Mouse (Mus musculus) forebrain, postnatal 0 days (tissue): ENCODE results near the gene Msi2. TPM values are rescaled to one million over a fixed set of nuclear protein-coding genes. Genes with fewer than 3 reads are reported as not detected.
A peak's percentile ranks its signal among the peaks of the same experiment; 100 is the strongest.

Experiments used
- ATAC-seq: fragments of 200-750 bp; cut with Nextera tagmentation; 2 replicates; pipeline ENCODE4 v1.8.0; 2017; ENCODE audit warnings: mild to moderate bottlenecking, moderate library complexity
- DNase-seq: peaks from one replicate; pipeline ENCODE4 v3.0.0-alpha.2; 2015
- H3K27ac ChIP-seq: fragments of 300-500 bp; sonication (generic); 2 replicates; pipeline ENCODE4 v1.5.1; 2014; ENCODE audit warnings: low read depth, mild to moderate bottlenecking, antibody characterized with exemption, low read length, moderate library complexity, mixed read lengths
- H3K27me3 ChIP-seq: fragments of 300-500 bp; sonication (generic); 2 replicates; pipeline ENCODE4 v1.6.1; 2014; ENCODE audit warnings: mild to moderate bottlenecking, low read length, mixed read lengths; ENCODE audit not compliant: insufficient read depth
- H3K36me3 ChIP-seq: fragments of 300-500 bp; sonication (generic); 2 replicates; pipeline ENCODE4 v1.6.1; 2014; ENCODE audit warnings: mild to moderate bottlenecking, moderate library complexity; ENCODE audit not compliant: insufficient read depth
- H3K4me1 ChIP-seq: fragments of 300-500 bp; sonication (generic); 2 replicates; pipeline ENCODE4 v1.6.1; 2014; ENCODE audit warnings: antibody characterized with exemption; ENCODE audit not compliant: insufficient read depth
- H3K4me2 ChIP-seq: fragments of 300-500 bp; sonication (generic); 2 replicates; pipeline ENCODE4 v1.6.1; 2014; ENCODE audit warnings: low read depth, mild to moderate bottlenecking, moderate library complexity
- H3K4me3 ChIP-seq: fragments of 300-500 bp; sonication (generic); 2 replicates; pipeline ENCODE4 v1.5.1; 2014; ENCODE audit warnings: low read depth, low read length, mixed read lengths
- H3K9ac ChIP-seq: fragments of 300-500 bp; sonication (generic); 2 replicates; pipeline ENCODE4 v1.6.1; 2014; ENCODE audit warnings: mild to moderate bottlenecking
- H3K9me3 ChIP-seq: fragments of 300-500 bp; sonication (generic); 2 replicates; pipeline ENCODE4 v1.6.1; 2016; ENCODE audit warnings: low read length
- CTCF ChIP-seq: sonication (generic); IDR thresholded peaks from 2 replicates; pipeline ENCODE4 v1.5.1; 2016; ENCODE audit warnings: antibody characterized with exemption, control low read depth, low read depth
- WGBS: fragments of 180-500 bp; shearing (Covaris S2); extraction: QIAGEN DNeasy Blood & Tissue Kit; methylation state at CpG from one replicate; pipeline ENCODE4 v1.1.7; 2014; 5-methylcytosine and 5-hydroxymethylcytosine counted together
- polyA plus RNA-seq: library from polyadenylated mRNA; unstranded; fragments of >200 nt; fragmentation: Nextera tagmentation; extraction: Ambion mirVana; gene quantifications from 2 replicates; pipeline ENCODE4 v1.2.1, GENCODE M21; 2015
- total RNA-seq: library from RNA; depleted of rRNA; stranded (reverse); fragments of >200 nt; gene quantifications from 2 replicates; pipeline ENCODE4 v1.2.3, GENCODE M21; 2014

The Msi2 gene
- total and polyA plus RNA-seq, 2 experiments from 2014 or later = 18.5 to 107 TPM

DNA sequence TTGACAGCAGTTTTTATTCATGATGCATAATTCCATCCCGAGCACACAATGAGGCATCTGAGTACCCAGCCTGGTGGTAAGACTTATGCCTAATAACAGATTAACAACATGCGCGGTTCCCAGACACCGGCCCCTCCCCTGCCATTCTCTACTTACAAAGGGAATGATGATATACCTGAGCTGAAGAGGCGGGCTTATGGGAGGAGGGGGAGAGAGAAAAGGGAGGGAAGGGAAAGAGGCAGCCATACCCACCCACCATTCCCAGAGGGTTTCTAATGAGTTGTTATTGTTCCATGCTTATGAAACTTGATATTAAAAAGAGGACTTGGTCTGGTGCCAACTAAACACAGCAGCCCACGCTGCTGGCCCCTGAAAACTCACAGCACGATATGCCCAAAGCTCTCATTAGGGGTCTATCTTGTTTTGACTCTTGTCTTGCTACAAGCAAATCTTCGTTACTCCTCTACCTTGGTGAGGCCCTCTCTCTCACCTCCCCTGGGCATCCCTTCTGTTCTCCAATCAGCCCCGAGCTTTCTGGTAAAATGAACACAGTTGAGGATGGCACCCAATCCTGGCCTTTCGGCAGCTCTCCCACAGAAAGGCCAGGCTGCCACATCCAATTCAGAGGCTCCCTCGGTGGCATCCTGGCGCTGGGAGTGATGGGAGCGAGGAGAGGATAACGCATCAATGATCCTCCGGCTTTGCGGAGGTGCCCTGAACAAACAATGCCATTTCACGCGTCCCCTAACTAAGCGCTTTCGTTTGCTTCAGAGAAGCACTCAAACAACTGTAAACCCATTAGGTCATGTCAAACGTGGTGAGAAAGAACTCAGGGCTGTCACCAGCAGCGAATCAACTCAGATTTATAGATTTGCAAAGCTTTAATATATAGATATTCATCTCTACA is 286.7 kb downstream of the Msi2 start:
- peaks cover 18% of the 10 kb centered on the region; the same call in 1 of the 2 replicates for H3K4me1 ChIP-seq
- TF ChIP-seq CTCF = no peak
- DNase-seq (no peak), ATAC-seq (peak; percentile 38; the same call in 1 of the 2 replicates)
- H3K9me3 ChIP-seq = no peaks in the 10 kb centered on the region
- no peak overlapping the region for H3K4me3 ChIP-seq
- no peak overlapping the region for H3K9ac ChIP-seq
- peak overlapping the region; percentile 23; the same call in 1 of the 2 replicates for H3K4me2 ChIP-seq
- no peaks in the 10 kb centered on the region for H3K27me3 ChIP-seq
- no peaks in the 10 kb centered on the region for H3K36me3 ChIP-seq
- WGBS = 25% methylated on average over 22 of the region's 22 CpGs
- H3K27ac ChIP-seq = 0 out of 2 replicates have a peak overlapping the region, but pooled peaks have one; percentile 5

DNA sequence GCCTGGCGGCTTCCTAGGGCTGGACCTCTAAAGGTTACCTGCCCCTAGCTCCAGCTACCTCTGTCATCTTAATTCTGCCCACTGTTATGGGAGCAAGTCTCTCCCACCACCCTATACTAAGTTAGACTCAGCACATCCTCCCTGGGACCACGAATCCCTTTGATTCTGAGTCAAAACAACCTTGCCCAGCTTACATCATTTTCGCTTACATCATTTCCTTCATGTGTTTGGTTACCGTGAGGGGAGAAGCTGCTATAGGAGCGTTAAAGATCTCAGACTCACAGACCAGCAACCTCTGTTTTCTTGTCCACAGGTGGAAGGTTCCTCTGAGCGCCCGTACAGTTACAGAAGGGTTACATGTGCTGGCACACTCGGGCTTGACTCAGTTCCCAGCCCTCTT is 288.0 kb downstream of the Msi2 start:
- Histone ChIP-seq H3K36me3 (no peaks in the 10 kb centered on the region), H3K9ac (no peak overlapping the region), H3K4me3 (no peak overlapping the region), H3K4me1 (peaks cover 18% of the 10 kb centered on the region; the same call in 1 of the 2 replicates), H3K27ac (no peak overlapping the region), H3K9me3 (no peaks in the 10 kb centered on the region), H3K27me3 (no peaks in the 10 kb centered on the region; the same call in 1 of the 2 replicates), H3K4me2 (no peak overlapping the region)
- TF ChIP-seq CTCF = no peak
- WGBS = 83% methylated on average over 8 of the region's 8 CpGs
- ATAC-seq (no peak), DNase-seq (no peak)

- ATAC-seq (no peak), DNase-seq (no peak)
- no peaks in the 10 kb centered on the region for H3K9me3 ChIP-seq
- H3K4me3 ChIP-seq = no peak overlapping the region
- H3K27ac ChIP-seq = no peak overlapping the region
- H3K36me3 ChIP-seq = no peaks in the 10 kb centered on the region
- H3K9ac ChIP-seq = no peak overlapping the region
- no peaks in the 10 kb centered on the region; the same call in 1 of the 2 replicates for H3K27me3 ChIP-seq
- no peak overlapping the region for H3K4me2 ChIP-seq
- WGBS = 93% methylated on average over 6 of the region's 6 CpGs
- H3K4me1 ChIP-seq = peaks cover 18% of the 10 kb centered on the region; the same call in 1 of the 2 replicates
- TF ChIP-seq CTCF = peak; percentile 29; the same call in 1 of the 2 replicates
Observed at GRCm38 (mm10) chr11:88429680-88430079, 288.6 kb downstream of the Msi2 start.

DNA sequence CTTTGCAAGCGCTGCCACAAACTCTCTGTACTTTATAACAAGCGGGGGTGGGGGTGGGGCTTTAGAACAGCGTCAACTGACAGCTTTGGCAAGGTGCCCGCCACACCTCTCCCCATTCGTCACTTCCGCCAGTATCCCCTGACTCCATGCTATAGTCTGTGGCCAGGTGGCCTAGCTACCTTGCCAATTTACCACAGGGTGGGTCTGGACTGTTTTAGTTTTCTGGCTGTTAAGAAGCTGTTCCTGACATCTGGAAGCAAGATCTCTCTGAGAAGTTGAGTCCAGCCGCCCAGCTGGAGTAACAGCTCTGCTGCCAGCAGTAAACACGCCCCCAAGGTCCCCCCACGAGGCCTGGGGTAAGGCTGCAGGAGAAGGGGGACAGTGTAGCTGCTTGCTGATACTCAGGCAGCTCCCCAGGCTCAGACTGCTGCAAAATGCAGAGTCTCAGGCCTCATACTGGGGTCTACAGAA is 292.6 kb downstream of the Msi2 start:
- DNase-seq (no peak), ATAC-seq (no peak)
- WGBS = 40% methylated on average over 9 of the region's 9 CpGs

DNA sequence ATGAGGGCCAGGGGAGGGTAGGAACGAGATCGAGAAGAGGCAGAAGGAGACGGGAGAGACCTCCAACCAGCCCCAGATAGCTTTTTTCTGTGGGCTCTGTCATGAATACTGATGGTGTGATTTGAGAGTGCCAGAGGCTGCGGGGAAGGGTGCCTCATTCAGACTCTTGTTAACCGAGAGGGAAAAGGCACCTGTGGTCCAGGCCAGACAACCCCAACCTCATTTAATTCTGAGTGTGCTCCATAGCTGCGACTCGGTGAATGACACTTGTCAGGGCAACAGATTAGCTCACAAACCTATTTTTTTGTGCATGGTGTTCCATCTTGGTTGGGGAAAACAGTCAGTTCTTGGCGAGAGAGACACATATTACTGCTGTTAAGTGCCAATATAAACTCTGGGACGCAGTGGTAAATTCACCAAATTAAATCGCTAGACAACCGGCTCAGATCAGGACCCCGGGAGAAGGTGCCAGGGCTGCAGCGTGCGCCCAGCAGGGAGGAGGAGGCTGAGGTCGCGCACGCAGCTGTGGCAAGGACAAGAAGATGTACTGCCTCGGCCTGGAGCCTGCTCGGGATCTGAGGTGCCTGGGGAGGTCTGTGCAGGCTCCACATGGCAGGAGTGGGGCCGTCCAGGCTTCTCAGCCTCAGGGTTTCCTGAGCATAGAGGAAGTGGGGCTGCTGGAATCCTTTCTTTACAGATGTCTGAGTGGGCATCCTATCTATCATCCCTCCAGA is 294.1 kb downstream of the Msi2 start:
- Histone ChIP-seq H3K4me1 (peaks cover 10% of the 10 kb centered on the region), H3K4me3 (no peak overlapping the region), H3K27ac (no peak overlapping the region), H3K27me3 (no peaks in the 10 kb centered on the region; the same call in 1 of the 2 replicates), H3K36me3 (no peaks in the 10 kb centered on the region), H3K9me3 (no peaks in the 10 kb centered on the region), H3K4me2 (no peak overlapping the region), H3K9ac (no peak overlapping the region)
- ATAC-seq (no peak; the same call in 1 of the 2 replicates), DNase-seq (no peak)
- 24% methylated on average over 20 of the region's 20 CpGs for WGBS
- no peak for TF ChIP-seq CTCF

More for the DNA sequence above, 292.6 kb downstream of the Msi2 start:
- no peak overlapping the region for H3K27ac ChIP-seq
- peaks cover 13% of the 10 kb centered on the region; the same call in 1 of the 2 replicates for H3K4me1 ChIP-seq
- H3K27me3 ChIP-seq = no peaks in the 10 kb centered on the region; the same call in 1 of the 2 replicates
- H3K36me3 ChIP-seq = no peaks in the 10 kb centered on the region
- H3K4me2 ChIP-seq = no peak overlapping the region
- no peak overlapping the region for H3K4me3 ChIP-seq
- no peak for TF ChIP-seq CTCF
- H3K9ac ChIP-seq = no peak overlapping the region
- H3K9me3 ChIP-seq = no peaks in the 10 kb centered on the region

GRCm38 (mm10) chr11:88421057-88421578 is 297.2 kb downstream of the Msi2 start:
- Histone ChIP-seq H3K27me3 (no peaks in the 10 kb centered on the region; the same call in 1 of the 2 replicates), H3K9me3 (no peaks in the 10 kb centered on the region), H3K9ac (no peak overlapping the region), H3K36me3 (no peaks in the 10 kb centered on the region), H3K4me1 (peaks cover 10% of the 10 kb centered on the region), H3K4me2 (no peak overlapping the region), H3K4me3 (no peak overlapping the region), H3K27ac (no peak overlapping the region)
- 49% methylated on average over 9 of the region's 9 CpGs for WGBS
- no peak for DNase-seq
- no peak for ATAC-seq
- TF ChIP-seq CTCF = no peak
